Mouse (Mus musculus) liver, adult 2 months (tissue): ENCODE data around the gene Rhov. TPM values are rescaled to one million over a fixed set of nuclear protein-coding genes. Genes with fewer than 3 reads are reported as not detected.

Source experiments
- DNase-seq: peaks from one replicate; pipeline ENCODE4 v3.0.0-alpha.2; 2011; ENCODE audit warnings: low read depth, low spot score; ENCODE audit errors: extremely low read depth
- H3K27ac ChIP-seq: fragments of 200-500 bp; replicated peaks from 2 replicates; pipeline ENCODE4 v1.5.1; 2012; ENCODE audit warnings: low read depth, mild to moderate bottlenecking, control low read depth, inconsistent platforms, low read length; ENCODE audit not compliant: insufficient read depth
- H3K27me3 ChIP-seq: fragments of 200-500 bp; 2 replicates; pipeline ENCODE4 v1.6.1; 2012; ENCODE audit warnings: mild to moderate bottlenecking, moderate library complexity, low read length, inconsistent platforms; ENCODE audit not compliant: control insufficient read depth, insufficient read depth
- H3K36me3 ChIP-seq: fragments of 200-500 bp; 2 replicates; pipeline ENCODE4 v1.6.1; 2012; ENCODE audit warnings: low read length, inconsistent platforms; ENCODE audit not compliant: control insufficient read depth, insufficient read depth
- H3K4me1 ChIP-seq: fragments of 200-500 bp; 2 replicates; pipeline ENCODE4 v1.6.1; 2011; ENCODE audit warnings: low read length; ENCODE audit not compliant: control insufficient read depth, insufficient read depth
- H3K4me3 ChIP-seq: fragments of 200-500 bp; 2 replicates; pipeline ENCODE4 v1.5.1; 2011; ENCODE audit warnings: low read depth, mild to moderate bottlenecking, control low read depth, low read length, moderate library complexity; ENCODE audit not compliant: insufficient read depth
- H3K79me2 ChIP-seq: fragments of 200-500 bp; 2 replicates; pipeline ENCODE4 v1.6.1; 2012; ENCODE audit warnings: inconsistent platforms, mild to moderate bottlenecking, low read length, moderate library complexity; ENCODE audit not compliant: control insufficient read depth, insufficient read depth
- H3K9ac ChIP-seq: fragments of 200-500 bp; 2 replicates; pipeline ENCODE4 v1.6.1; 2012; ENCODE audit warnings: low read depth, mild to moderate bottlenecking, control low read depth, inconsistent platforms, low read length
- CTCF ChIP-seq: fragments of 200-500 bp; IDR thresholded peaks from 2 replicates; pipeline ENCODE4 v1.5.1; 2011; ENCODE audit warnings: low read depth, low read length, control low read depth
- POLR2A ChIP-seq: fragments of 200-500 bp; IDR thresholded peaks from 2 replicates; pipeline ENCODE4 v1.6.1; 2011; ENCODE audit warnings: low read length, control low read depth; ENCODE audit not compliant: insufficient read depth; ENCODE audit errors: extremely low read depth
- WGBS: fragments of 180-500 bp; shearing (Covaris S2); methylation state at CpG from one replicate; pipeline ENCODE4 v1.1.7; 2018; 5-methylcytosine and 5-hydroxymethylcytosine counted together
- polyA plus RNA-seq: library from polyadenylated mRNA; depleted of rRNA; stranded (reverse); fragments of >200 nt; gene quantifications from 2 replicates; pipeline ENCODE4 v1.2.3, GENCODE M21; 2012
- total RNA-seq: library from RNA; depleted of rRNA; stranded (reverse); fragments of >200 nt; gene quantifications from 2 replicates; pipeline ENCODE4 v1.2.3, GENCODE M21; 2014

Gene Rhov
- total and polyA plus RNA-seq, 2 experiments = not detected

DNA sequence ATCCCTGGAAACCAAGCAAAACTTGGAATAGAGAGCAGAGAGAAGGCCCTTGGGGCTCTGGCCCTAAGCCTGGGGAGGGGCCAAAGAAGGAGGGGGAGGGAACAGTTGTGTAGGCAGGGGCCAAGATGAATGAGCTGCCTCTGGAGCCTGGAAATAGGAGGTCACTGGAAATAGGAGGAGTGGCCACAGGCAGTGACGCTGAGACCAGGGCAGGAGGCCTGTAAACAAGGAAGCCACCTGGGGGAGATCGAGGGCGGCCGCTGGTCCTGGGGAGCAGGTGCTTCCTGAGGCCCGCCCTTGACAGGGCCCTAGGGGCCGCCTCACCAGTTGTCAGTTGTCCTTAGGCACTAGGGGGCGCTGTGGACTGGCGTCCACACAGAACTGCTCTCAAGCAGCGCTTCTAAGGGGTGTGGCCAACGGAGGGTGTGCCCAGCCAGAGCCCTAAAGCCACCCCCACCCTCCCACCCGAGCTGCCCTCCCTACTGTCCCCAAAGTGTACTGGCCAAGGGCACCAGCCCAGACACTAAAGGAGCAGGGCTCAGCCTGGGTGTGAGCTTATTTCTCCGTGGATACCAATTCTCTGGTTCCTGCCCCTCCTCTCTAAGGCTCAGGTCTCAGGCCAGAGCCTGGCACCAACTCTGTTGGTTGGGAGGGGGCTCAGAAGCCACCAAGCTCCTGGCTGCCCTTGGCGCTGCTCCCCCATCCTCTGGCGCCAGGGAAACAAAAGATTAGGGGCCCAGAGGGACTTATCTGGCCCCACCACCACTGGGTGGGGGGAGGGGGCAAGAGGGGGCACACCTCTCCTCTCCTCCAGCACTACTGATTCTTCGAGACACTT lies 29.1 kb upstream of the Rhov start:
- 19% methylated on average over 15 of the region's 15 CpGs for WGBS
- Histone ChIP-seq H3K4me3 (peak overlapping the region; percentile 36), H3K4me1 (no peaks in the 10 kb centered on the region), H3K27me3 (no peaks in the 10 kb centered on the region), H3K9ac (peak overlapping the region; percentile 29), H3K79me2 (no peaks in the 10 kb centered on the region), H3K36me3 (no peaks in the 10 kb centered on the region), H3K27ac (peak overlapping the region; percentile 77)
- peak; percentile 53 for DNase-seq
- peak; percentile 87 for TF ChIP-seq CTCF
- no peak for TF ChIP-seq POLR2A

GRCm38 (mm10) chr2:119298839-119299238 lies 27.8 kb upstream of the Rhov start:
- H3K36me3 ChIP-seq = 0 out of 2 replicates have a peak, but pooled peaks cover 2% of the 10 kb centered on the region
- WGBS = 80% methylated on average over 2 of the region's 2 CpGs
- DNase-seq = no peak
- H3K9ac ChIP-seq = no peak overlapping the region
- H3K4me3 ChIP-seq = no peak overlapping the region
- peaks cover 5% of the 10 kb centered on the region for H3K79me2 ChIP-seq
- no peaks in the 10 kb centered on the region for H3K27me3 ChIP-seq
- TF ChIP-seq CTCF = no peak
- no peak for TF ChIP-seq POLR2A
- 0 out of 2 replicates have a peak overlapping the region, but pooled peaks have one; percentile 9 for H3K27ac ChIP-seq
- H3K4me1 ChIP-seq = no peaks in the 10 kb centered on the region

DNA sequence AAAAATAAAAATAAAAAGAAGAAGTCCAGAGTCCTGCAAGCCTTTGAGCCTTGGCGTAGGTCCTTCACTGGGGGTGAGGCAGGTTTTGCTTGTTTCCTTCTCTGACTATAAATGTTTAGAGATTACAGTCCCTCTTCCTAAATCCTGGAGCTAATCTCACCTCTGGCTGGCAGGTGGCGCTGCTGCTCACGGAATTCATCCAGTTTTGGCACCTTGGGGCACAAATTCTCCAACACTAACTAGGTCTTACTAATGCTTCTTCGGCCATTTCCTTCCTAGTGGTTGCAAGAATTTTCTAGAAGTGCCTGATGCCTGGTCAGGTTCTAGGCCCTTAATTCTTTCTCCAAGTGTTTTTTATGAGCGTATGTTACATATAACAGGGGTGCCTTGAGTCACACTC lies 27.3 kb upstream of the Rhov start:
- Histone ChIP-seq H3K79me2 (peaks cover 5% of the 10 kb centered on the region), H3K27me3 (no peaks in the 10 kb centered on the region), H3K9ac (no peak overlapping the region), H3K36me3 (0 out of 2 replicates have a peak, but pooled peaks cover 2% of the 10 kb centered on the region), H3K4me3 (no peak overlapping the region), H3K4me1 (no peaks in the 10 kb centered on the region), H3K27ac (0 out of 2 replicates have a peak overlapping the region, but pooled peaks have one; percentile 9)
- WGBS = 49% methylated on average over 5 of the region's 5 CpGs
- DNase-seq = peak; percentile 29
- peak; percentile 86 for TF ChIP-seq CTCF
- TF ChIP-seq POLR2A = no peak

DNA sequence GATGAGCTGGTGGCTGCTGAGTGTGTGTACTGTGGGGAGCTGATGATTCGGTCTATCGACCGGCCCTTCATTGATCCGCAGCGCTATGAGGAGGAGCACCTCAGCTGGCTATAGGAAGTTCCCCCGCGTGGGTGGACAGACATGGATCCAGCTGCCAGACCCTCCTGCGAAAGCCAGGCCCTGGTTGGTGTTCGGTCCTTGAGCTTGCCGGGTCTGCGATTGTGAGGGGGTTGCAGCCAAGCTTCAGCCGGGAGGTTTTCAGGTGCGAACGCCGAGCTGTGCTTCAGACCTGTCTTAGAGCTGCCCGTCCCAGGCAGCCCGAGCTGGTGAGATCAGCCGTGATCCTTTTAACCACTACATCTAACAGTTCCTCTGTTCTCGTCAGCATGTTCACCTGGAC lies 26.4 kb upstream of the Rhov start:
- Histone ChIP-seq H3K27ac (no peak overlapping the region), H3K36me3 (0 out of 2 replicates have a peak, but pooled peaks cover 2% of the 10 kb centered on the region), H3K9ac (no peak overlapping the region), H3K79me2 (peaks cover 5% of the 10 kb centered on the region), H3K27me3 (no peaks in the 10 kb centered on the region), H3K4me1 (no peaks in the 10 kb centered on the region), H3K4me3 (no peak overlapping the region)
- 87% methylated on average over 19 of the region's 19 CpGs for WGBS
- no peak for DNase-seq
- no peak for TF ChIP-seq POLR2A

DNA sequence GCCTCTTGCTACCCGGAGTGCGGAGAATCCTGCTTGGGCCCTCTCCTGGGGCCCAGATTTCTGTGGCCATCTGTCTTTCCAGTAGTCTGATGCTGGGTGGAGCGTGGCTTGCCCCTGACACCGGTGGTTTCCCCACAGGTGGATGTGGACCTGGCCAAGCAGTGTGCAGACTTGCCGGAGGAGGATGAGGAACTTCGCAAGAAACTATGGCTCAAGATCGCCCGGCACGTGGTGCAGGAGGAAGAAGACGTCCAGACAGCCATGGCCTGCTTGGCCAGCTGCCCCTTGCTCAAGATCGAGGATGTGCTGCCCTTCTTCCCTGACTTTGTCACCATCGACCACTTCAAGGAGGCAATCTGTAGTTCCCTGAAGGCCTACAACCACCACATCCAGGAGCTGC lies 25.7 kb upstream of the Rhov start:
- H3K27ac ChIP-seq = no peak overlapping the region
- no peak overlapping the region for H3K9ac ChIP-seq
- H3K4me1 ChIP-seq = no peaks in the 10 kb centered on the region
- WGBS = 89% methylated on average over 12 of the region's 12 CpGs
- no peak for TF ChIP-seq CTCF
- no peak for TF ChIP-seq POLR2A
- H3K4me3 ChIP-seq = no peak overlapping the region
- DNase-seq = no peak
- H3K36me3 ChIP-seq = 0 out of 2 replicates have a peak, but pooled peaks cover 2% of the 10 kb centered on the region
- H3K27me3 ChIP-seq = no peaks in the 10 kb centered on the region
- peaks cover 5% of the 10 kb centered on the region for H3K79me2 ChIP-seq

- H3K27ac ChIP-seq = no peak overlapping the region
- peaks cover 1% of the 10 kb centered on the region; the same call in 1 of the 2 replicates for H3K4me1 ChIP-seq
- H3K4me3 ChIP-seq = no peak overlapping the region
- TF ChIP-seq POLR2A (no peak), CTCF (no peak)
- H3K36me3 ChIP-seq = peaks cover 4% of the 10 kb centered on the region; the same call in 1 of the 2 replicates
- no peak overlapping the region for H3K9ac ChIP-seq
- DNase-seq = no peak
- 95% methylated on average over 18 of the region's 18 CpGs for WGBS
- no peaks in the 10 kb centered on the region for H3K27me3 ChIP-seq
- H3K79me2 ChIP-seq = peaks cover 9% of the 10 kb centered on the region
Measured at GRCm38 (mm10) chr2:119294411-119294810, 23.3 kb upstream of the Rhov start.
